Mouse (Mus musculus) C2C12 (cell line): ENCODE data around the gene Adh1.

Experiments
- CEBPB ChIP-seq: IDR thresholded peaks from one replicate; pipeline ENCODE4 v1.6.1; 2011; ENCODE audit warnings: low read depth, mild to moderate bottlenecking, control low read depth, moderate library complexity
- CTCF ChIP-seq: IDR thresholded peaks from one replicate; pipeline ENCODE4 v1.5.1; 2011; ENCODE audit not compliant: control insufficient read depth, insufficient read depth, insufficient read length
- MAX ChIP-seq: IDR thresholded peaks from one replicate; pipeline ENCODE4 v1.6.1; 2011; ENCODE audit warnings: mild to moderate bottlenecking, control low read depth
- MYOD1 ChIP-seq: IDR thresholded peaks from one replicate; pipeline ENCODE4 v1.6.1; 2011; ENCODE audit warnings: low read depth; ENCODE audit not compliant: control insufficient read depth, insufficient read length
- MYOG ChIP-seq: IDR thresholded peaks from one replicate; pipeline ENCODE4 v1.6.1; 2011; ENCODE audit not compliant: control insufficient read depth, insufficient read length; ENCODE audit errors: extremely low read depth
- USF1 ChIP-seq: IDR thresholded peaks from one replicate; pipeline ENCODE4 v1.6.1; 2011; ENCODE audit warnings: low read depth, mild to moderate bottlenecking, control low read depth, moderate library complexity

GRCm38 (mm10) chr3:138248746-138249145 lies 12.0 kb upstream of the Adh1 start:
- TF ChIP-seq CTCF (no peak), CEBPB (no peak), USF1 (no peak), MYOG (no peak), MYOD1 (no peak), MAX (no peak)
